Mouse (Mus musculus) thymus, postnatal 10 days (tissue): ENCODE results near the gene Nifk.

Experiments used
- DNase-seq, 2 experiments: peaks; one replicate each; pipeline ENCODE4 v3.0.0; 2021; ENCODE audit warnings: low spot score in 2 of 2

The Nifk gene

GRCm38 (mm10) chr1:118321661-118322201 lies at the start of gene Nifk:
Gene Nifk (plus strand): TSS chr1:118321839.
- peak; percentile 88 to 90 for DNase-seq

DNA sequence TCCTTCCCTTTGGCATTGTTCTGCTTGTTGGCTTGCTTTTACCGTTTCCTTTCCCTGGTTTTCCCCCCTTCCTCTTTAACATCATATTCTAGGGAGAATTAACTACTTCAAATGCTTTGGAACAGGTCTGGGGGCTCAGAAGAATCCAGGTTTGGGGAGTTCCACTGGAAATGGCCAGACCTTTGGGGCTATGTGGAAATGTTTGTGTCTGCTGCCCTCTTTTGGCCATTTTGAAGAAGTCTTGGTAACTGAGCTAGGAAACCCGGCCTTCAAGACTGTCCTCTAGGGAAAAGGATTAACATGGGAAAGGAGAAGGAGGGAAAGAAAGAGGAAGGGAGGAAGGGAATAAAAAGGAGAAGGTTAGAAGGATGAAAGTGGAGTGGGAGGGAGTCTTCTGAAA lies 46.5 kb upstream of the Nifk start:
- no peak for DNase-seq

DNA sequence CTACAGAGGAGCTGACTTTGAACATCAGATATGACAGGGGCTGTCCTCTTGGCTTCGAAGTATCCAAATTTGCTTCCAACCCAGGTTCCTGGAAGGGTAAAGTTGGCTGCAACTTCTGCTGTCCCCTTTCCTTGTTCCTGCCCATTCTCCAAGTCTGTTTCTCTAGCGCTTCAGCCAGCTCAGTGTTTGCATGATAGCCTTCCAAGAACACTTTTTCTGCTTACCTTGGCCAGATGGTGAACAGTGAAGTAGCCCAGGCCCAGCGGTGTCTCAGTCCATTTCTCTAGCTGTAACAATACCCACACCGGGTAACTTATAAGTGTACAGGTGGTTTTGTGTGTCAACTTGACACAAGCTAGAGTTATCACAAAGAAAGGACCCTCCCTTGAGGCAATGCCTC lies 29.3 kb upstream of the Nifk start:
- no peak for DNase-seq

- DNase-seq = no peak
Measured at GRCm38 (mm10) chr1:118294192-118294591, 27.4 kb upstream of the Nifk start.

GRCm38 (mm10) chr1:118294826-118295225 lies 26.8 kb upstream of the Nifk start:
- no peak for DNase-seq

- DNase-seq = no peak
Measured at GRCm38 (mm10) chr1:118296673-118297072, 25.0 kb upstream of the Nifk start.

DNA sequence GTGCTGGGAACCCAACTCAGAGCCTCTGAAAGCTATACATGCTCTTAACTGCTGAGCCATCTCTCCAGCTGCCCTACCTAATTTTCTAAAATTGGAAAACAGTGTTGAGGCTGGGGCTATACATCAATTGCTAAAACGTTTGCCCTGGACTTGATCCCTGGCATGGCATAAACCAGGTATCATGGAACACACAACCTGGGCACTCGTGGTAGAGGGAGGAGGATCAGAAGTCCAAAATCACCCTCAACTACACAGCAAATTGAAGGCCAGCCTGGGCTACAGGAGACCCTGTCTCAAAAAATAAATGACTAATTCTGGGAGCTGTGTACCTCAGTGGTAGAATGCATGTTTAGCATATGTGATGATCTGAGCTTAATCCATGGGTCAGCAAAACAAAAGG lies 23.9 kb upstream of the Nifk start:
- no peak for DNase-seq

DNA sequence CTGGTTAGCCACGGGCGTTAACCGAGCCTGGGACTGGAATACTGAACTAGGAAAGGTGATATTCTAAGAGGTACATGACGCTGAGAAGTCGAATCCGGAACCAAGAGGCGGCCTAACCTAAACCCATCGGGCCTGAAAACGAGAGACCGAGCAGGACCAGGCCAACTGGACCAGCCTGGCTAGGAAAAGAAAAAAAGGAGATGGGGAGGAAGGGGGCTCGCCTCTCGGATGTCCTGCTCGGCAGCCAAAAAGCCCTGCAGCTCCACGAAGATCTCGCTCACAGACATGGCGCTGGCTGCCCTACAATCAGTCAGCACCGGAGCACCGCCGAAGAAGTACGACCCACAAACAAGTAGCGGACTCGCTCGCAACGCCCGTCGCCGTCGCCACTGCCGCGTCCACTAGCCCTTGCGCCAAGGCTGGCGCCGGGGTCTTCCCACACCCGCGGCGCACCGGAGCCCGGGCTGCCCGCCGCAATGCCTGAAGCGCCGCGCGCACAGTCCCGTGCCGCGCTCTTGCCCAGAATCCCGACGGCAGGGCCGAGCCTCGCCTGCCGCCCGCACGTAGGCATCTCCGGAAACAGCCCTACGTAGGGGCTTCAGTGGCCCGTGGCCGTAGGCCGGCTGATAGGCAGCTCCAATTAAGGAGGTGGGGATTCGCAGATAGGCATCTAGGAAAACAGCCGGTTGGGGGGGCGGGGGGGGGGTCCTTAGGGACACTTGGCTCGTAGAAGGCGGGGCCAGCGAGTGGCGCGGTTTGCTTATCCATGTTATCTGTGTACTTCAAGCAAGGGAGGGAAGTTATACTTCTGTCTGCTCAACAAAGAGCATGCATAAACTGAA lies 10.6 kb upstream of the Nifk start:
- DNase-seq = peak; percentile 63 to 73

DNA sequence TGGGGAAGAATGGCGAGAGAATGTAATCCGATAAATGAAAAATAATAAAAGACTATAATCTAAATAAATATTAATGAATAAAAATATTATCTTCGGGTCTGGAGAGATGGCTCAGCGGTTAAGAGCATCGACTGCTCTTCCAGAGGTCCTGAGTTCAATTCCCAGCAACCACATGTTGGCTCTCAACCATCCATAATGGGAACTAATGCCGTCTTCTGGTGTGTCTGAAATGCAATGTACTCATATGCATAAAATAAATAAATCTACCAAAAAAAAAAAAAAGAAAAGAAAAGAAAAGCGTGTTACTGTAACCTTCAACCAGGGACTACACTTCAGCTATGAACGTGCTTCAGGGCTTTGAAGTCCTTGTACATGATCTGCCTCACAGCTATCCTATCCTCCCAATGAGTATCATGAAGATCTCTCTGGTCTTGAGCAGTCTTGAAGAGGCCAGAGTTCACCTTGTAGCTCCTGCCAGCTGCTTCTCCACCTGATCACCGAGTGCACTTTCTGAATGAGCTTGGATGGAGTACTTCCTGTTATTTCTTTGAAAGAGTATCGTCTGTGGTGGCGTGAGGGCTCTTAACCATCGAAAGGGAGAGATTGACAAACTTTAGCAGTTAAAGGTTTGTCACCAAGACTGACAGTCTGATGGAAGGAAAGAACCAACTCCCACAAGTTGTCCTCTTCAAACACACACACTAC lies 9.9 kb upstream of the Nifk start, which contains the start of gene Tsn:
Gene Tsn (minus strand): TSS at position 118 of the 705 bp plus-strand sequence.
- no peak for DNase-seq

DNA sequence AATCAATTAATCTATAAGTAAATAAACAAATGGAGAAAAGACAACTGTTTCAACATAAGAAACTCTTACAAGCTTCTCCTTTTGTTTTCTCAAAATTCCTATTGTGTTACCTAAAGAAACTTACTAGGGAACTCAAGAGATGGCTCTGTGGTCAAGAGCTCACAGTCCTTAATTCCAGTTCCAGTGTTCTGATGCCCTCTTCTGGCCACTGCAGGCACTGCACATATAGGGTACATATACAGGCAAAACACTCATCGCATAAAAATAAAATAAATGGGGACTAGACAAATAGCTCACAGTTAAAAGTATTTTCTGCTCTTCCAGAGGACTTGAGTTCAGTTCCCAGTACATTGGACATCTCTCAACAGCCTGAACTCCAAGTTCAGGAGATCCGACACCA lies 943 bp upstream of the Nifk start:
- DNase-seq = peak; percentile 20 to 25

DNA sequence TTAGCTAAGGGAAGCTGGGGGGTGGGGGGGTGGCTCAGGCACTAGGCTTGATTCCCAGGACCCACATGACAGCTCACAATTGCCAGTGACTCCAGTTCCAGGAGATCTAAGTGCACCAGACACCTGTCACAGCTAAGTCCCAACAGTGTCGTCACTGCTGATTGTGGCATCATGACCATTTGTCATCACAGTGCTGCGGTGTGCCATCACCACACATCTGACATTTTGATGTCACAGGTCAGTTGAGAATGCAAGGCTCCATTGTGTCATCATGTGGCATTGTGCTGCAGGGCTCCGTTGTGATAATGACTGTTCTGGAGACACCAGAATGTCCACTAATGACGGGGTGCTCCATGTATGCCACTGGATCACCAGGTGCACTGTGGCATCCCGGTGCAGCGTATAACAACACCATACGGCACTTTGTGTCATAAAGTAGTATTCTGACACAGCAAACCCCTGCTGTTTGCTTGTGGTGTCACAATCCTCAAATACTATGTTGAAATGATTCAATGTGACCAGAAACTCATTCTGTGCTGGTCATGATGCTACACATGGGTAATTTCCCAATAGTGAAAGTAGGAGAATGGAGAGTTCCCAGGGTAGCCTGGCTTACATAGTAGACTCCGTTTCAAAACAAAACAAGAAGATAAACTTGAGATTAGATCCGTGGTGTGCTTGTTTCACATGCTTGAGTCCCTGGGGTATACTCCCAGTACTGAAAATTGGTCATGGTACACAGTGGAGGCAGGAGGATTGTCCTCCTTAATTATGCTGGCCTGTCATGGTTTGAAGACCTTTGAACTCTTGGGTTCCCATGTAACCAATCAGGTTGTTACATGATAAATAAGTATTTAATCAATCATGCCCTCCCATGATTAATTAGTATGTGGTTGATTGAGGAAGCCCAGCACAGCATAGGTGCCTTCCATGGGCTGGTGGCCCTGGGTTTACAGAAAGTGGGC lies 13.4 kb downstream of the Nifk start:
- no peak for DNase-seq

GRCm38 (mm10) chr1:118335847-118336246 lies 14.2 kb downstream of the Nifk start:
- no peak for DNase-seq

GRCm38 (mm10) chr1:118337921-118338320 lies 16.3 kb downstream of the Nifk start:
- no peak for DNase-seq

- no peak for DNase-seq
Measured at GRCm38 (mm10) chr1:118343649-118344435, 22.2 kb downstream of the Nifk start.

GRCm38 (mm10) chr1:118349922-118350321 lies 28.3 kb downstream of the Nifk start:
- no peak for DNase-seq

GRCm38 (mm10) chr1:118359071-118359761 lies 37.6 kb downstream of the Nifk start:
- no peak for DNase-seq

GRCm38 (mm10) chr1:118367970-118368369 lies 46.3 kb downstream of the Nifk start:
- peak in 1 of 2 experiments; percentile 12 for DNase-seq

- DNase-seq = no peak
Measured at GRCm38 (mm10) chr1:118368721-118369461, 47.3 kb downstream of the Nifk start.

DNA sequence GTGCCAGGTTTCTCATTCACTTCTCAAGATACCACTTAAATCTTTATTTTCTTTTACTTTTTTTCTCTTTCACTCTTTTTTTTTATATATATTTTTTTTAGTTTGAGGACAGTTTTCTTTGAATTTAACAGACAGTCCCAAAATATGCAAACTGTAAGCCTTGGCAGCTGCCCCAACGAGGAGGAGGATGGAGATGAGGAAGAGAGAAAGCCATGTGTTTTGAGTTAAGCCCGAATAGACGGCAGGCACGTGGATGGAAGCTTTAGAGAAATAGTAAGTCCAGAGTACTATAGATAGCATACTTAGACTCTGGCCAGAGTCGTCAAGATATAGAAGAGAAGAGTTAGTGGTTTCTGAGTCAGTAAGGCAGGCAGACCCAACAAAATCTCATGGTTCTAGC lies 56.1 kb downstream of the Nifk start:
- no peak for DNase-seq
